Mouse (Mus musculus) liver (tissue): ENCODE measurements around the gene Nr3c2.

Experiments used
- DNase-seq: peaks from one replicate; pipeline ENCODE4 v3.0.0-alpha.2; 2020; ENCODE audit warnings: mixed read lengths

The Nr3c2 gene

GRCm38 (mm10) chr8:77086036-77086435 lies 186.8 kb downstream of the Nr3c2 start:
- DNase-seq, result no peak

GRCm38 (mm10) chr8:77096721-77097120 lies 197.5 kb downstream of the Nr3c2 start:
- DNase-seq, result no peak

GRCm38 (mm10) chr8:77098101-77098500 lies 198.9 kb downstream of the Nr3c2 start:
- DNase-seq, result no peak

- peak; percentile 12 for DNase-seq
Observed at GRCm38 (mm10) chr8:77100370-77100769, 201.1 kb downstream of the Nr3c2 start.

GRCm38 (mm10) chr8:77102879-77103278 lies 203.6 kb downstream of the Nr3c2 start:
- no peak for DNase-seq

GRCm38 (mm10) chr8:77112719-77113118 lies 213.5 kb downstream of the Nr3c2 start:
- no peak for DNase-seq

GRCm38 (mm10) chr8:77114769-77115168 lies 215.5 kb downstream of the Nr3c2 start:
- DNase-seq, result no peak

- DNase-seq, result no peak
Observed at GRCm38 (mm10) chr8:77116419-77117079, 217.3 kb downstream of the Nr3c2 start.

- no peak for DNase-seq
Observed at GRCm38 (mm10) chr8:77120810-77121570, 221.7 kb downstream of the Nr3c2 start.

- no peak for DNase-seq
Observed at GRCm38 (mm10) chr8:77121571-77121890, 222.3 kb downstream of the Nr3c2 start.

GRCm38 (mm10) chr8:77122300-77122699 lies 223.1 kb downstream of the Nr3c2 start:
- DNase-seq, result no peak

- DNase-seq, result no peak
Observed at GRCm38 (mm10) chr8:77125777-77126176, 226.5 kb downstream of the Nr3c2 start.

- no peak for DNase-seq
Observed at GRCm38 (mm10) chr8:77128006-77128405, 228.8 kb downstream of the Nr3c2 start.

- peak; percentile 56 for DNase-seq
Observed at GRCm38 (mm10) chr8:77132903-77133637, 233.8 kb downstream of the Nr3c2 start.

GRCm38 (mm10) chr8:77133797-77134385 lies 234.6 kb downstream of the Nr3c2 start:
- no peak for DNase-seq

GRCm38 (mm10) chr8:77145285-77145684 lies 246.0 kb downstream of the Nr3c2 start:
- DNase-seq, result no peak

- peak; percentile 6 for DNase-seq
Observed at GRCm38 (mm10) chr8:77154496-77154895, 255.3 kb downstream of the Nr3c2 start.

- DNase-seq, result no peak
Observed at GRCm38 (mm10) chr8:77169320-77169719, 270.1 kb downstream of the Nr3c2 start.

GRCm38 (mm10) chr8:77169757-77170438 lies 270.7 kb downstream of the Nr3c2 start:
- DNase-seq, result no peak

GRCm38 (mm10) chr8:77170439-77170759 lies 271.2 kb downstream of the Nr3c2 start:
- DNase-seq, result no peak

- no peak for DNase-seq
Observed at GRCm38 (mm10) chr8:77173075-77173657, 273.9 kb downstream of the Nr3c2 start.

GRCm38 (mm10) chr8:77173736-77174135 lies 274.5 kb downstream of the Nr3c2 start:
- no peak for DNase-seq

- no peak for DNase-seq
Observed at GRCm38 (mm10) chr8:77175471-77175870, 276.2 kb downstream of the Nr3c2 start.
